Mouse (Mus musculus): ENCODE data around the gene Senp1. TPM values are rescaled to one million over a fixed set of nuclear protein-coding genes. Genes with fewer than 3 reads are reported as not detected.

Senp1 gene
- polyA plus RNA-seq, 1 experiment, result not detected

DNA sequence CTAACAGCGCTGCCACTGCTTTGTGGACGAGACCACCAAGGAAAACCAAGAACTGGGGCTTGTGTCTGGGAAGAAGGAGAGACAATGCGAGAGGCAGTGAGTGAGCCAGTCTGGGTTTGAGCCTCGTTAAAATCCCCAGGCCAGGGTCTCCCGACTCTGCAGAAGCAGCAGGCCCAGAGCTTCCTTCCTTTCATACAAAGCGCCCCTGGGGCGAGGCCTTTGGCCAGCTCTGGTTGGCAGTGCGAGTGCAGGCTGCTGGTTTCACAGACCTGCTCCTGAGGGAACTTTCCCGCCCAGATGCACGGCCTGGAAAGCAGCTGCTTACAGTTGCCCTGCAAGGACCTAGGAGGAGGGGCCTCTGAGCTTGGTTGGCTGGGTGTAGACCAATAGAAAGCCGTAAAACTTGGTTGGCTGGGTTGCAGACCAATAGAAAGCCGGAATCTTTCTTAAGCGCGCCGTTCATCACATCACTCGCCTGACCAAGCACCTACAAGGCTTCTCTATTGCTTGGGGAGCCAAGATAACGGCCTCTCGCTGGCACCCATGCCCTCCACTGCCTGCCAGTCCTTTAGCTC is 100.7 kb downstream of the Senp1 start:
- peak overlapping the region; percentile 36 for H3K4me3 ChIP-seq (ENCODE audit: insufficient read depth, low read depth, low read length)
- peaks cover 31% of the 10 kb centered on the region for H3K4me1 ChIP-seq (ENCODE audit: control insufficient read depth, insufficient read depth, low read length)
- 3% methylated on average over 18 of the region's 18 CpGs for WGBS
- no peak overlapping the region for H3K27ac ChIP-seq (ENCODE audit: insufficient read depth, low read depth, low read length)
- TF ChIP-seq POLR2A (IDR thresholded peaks at IDR 0.05; ENCODE audit: insufficient read depth, low read depth, low read length) (no peak), CTCF (IDR thresholded peaks at IDR 0.05; ENCODE audit: insufficient read depth, low read depth, low read length) (no peak)

DNA sequence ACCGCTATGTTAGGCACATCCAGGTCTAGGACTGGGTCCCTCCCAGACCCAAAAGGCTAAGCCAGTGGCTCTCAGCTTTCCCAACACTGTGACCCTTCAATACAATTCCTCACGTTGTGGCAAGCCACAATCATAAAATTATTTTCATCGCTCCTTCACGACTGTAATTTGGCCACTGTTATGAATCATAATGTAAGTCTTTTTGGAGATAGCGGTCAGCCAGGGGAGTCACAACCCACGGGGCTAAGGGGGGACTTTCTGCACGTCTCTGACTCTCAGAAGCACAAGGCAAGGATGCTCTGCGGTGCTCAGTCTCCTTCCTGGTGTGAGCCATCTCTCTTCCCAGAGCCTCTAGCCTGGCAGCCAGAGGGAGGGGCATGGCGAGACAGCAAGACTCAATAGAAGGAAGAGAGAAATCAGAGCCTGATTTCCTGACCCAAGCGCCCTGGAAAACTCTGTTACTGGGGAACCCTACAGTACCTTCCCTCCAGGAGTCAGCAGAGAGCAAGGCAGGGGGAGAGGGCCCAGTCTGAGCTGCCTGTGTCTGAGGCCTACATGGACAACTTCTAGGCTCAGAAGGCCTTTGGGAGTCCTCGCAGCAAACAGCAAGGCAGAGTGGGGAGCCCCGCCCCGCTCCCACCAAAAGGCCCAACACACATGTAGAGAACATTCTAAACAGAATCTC is 101.4 kb downstream of the Senp1 start:
- TF ChIP-seq POLR2A (IDR thresholded peaks at IDR 0.05; ENCODE audit: insufficient read depth, low read depth, low read length), result no peak
- TF ChIP-seq CTCF (IDR thresholded peaks at IDR 0.05; ENCODE audit: insufficient read depth, low read depth, low read length), result no peak
- Histone ChIP-seq H3K27ac (ENCODE audit: insufficient read depth, low read depth, low read length) (no peak overlapping the region), H3K4me1 (ENCODE audit: control insufficient read depth, insufficient read depth, low read length) (peaks cover 29% of the 10 kb centered on the region), H3K4me3 (ENCODE audit: insufficient read depth, low read depth, low read length) (peak overlapping the region; percentile 36)
- 52% methylated on average over 13 of the region's 13 CpGs for WGBS

DNA sequence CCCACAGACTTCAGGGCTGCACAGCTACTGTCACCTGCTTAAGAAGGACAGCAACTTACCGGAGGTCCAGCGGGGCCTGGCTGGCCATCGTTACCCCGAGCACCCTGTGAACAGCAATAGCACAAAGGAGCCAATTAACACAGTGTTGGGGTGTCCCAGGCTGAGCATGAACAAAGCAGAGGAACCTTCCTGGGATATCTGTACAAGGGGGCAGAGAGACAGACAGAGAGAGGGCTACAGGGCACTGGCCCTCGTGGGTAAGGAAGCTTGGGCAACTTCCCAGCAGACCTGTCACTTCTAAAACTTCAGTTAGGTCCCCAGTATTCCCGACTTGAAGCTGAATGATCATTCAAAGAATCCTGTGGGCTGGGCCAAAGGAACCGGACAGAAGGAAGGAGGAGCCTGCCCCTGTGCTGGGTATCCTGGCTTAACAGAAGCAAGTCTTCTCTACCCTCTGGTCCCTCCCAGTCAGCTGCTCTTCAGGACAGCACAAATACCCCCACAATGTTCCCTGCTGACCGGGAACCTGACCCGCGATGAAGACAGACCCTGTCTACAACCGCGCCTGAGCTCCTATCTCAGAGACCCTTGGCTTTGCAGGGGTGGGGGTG is 102.2 kb downstream of the Senp1 start:
- Histone ChIP-seq H3K4me1 (ENCODE audit: control insufficient read depth, insufficient read depth, low read length) (peaks cover 22% of the 10 kb centered on the region), H3K4me3 (ENCODE audit: insufficient read depth, low read depth, low read length) (no peak overlapping the region), H3K27ac (ENCODE audit: insufficient read depth, low read depth, low read length) (no peak overlapping the region)
- 57% methylated on average over 12 of the region's 12 CpGs for WGBS
- TF ChIP-seq CTCF (IDR thresholded peaks at IDR 0.05; ENCODE audit: insufficient read depth, low read depth, low read length) (no peak), POLR2A (IDR thresholded peaks at IDR 0.05; ENCODE audit: insufficient read depth, low read depth, low read length) (no peak)

DNA sequence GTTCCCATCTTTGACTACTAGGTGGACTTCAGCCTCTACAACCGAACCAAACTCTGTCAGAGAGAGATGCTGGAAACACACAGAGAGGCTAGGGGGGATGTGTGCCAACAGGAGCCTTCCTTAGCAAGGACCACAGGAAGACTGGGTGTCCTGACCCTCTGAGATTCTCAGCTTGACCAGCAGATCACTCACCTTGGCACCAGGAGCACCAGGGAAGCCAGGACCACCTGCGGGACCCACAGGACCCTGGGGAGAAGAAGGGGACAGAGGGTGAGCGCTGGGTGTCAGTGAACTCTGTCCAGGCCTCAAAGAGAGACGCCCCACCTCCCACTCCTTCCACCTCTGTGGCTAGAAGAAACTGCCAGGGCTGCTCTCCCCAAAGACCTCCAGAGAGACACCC is 102.8 kb downstream of the Senp1 start:
- no peak for TF ChIP-seq POLR2A (IDR thresholded peaks at IDR 0.05; ENCODE audit: insufficient read depth, low read depth, low read length)
- no peak for TF ChIP-seq CTCF (IDR thresholded peaks at IDR 0.05; ENCODE audit: insufficient read depth, low read depth, low read length)
- H3K27ac ChIP-seq (ENCODE audit: insufficient read depth, low read depth, low read length), result no peak overlapping the region
- H3K4me3 ChIP-seq (ENCODE audit: insufficient read depth, low read depth, low read length), result no peak overlapping the region
- 61% methylated on average over 4 of the region's 4 CpGs for WGBS
- H3K4me1 ChIP-seq (ENCODE audit: control insufficient read depth, insufficient read depth, low read length), result peaks cover 19% of the 10 kb centered on the region

DNA sequence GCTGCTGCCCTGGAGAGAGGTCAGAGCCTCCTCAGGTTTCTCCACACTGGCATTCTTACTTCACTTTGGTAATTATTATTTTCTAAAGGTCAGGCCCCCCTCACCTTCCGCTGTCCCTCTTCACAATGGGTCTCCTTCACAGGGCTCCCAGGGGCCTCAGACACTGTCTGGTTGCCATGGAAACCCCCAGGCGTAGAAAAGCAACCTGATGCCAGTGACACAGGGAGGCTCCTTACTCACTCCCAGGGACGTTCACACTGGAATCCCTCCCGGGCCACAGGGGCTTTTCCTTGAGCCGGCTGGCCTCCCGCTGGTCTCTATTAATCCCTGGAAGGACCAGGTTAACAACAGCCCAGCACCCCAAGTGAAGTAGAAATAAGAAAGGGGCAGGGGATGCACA is 103.4 kb downstream of the Senp1 start:
- no peak for TF ChIP-seq CTCF (IDR thresholded peaks at IDR 0.05; ENCODE audit: insufficient read depth, low read depth, low read length)
- TF ChIP-seq POLR2A (IDR thresholded peaks at IDR 0.05; ENCODE audit: insufficient read depth, low read depth, low read length), result no peak
- 14% methylated on average over 6 of the region's 6 CpGs for WGBS
- no peak overlapping the region for H3K4me3 ChIP-seq (ENCODE audit: insufficient read depth, low read depth, low read length)
- peaks cover 19% of the 10 kb centered on the region for H3K4me1 ChIP-seq (ENCODE audit: control insufficient read depth, insufficient read depth, low read length)
- no peak overlapping the region for H3K27ac ChIP-seq (ENCODE audit: insufficient read depth, low read depth, low read length)

DNA sequence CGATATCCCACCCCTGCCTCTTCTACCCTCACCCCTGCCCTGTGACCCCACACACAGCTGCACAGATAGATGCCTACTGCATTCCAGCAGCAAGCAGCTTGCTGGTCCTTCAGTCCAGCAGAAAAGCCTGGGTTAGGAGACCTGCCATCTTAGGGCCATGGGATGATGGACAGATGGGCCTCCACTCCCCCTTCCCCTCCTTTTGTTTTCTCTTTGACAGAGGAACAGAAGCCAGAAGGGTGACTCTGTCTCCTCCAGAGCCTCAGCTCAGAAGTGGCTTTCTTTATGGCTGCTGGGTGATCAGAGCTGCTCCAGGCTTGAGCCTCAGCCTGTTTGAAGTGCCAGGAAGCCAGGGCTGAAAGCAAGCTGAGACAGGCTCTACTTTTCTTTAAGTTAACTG is 104.0 kb downstream of the Senp1 start:
- TF ChIP-seq POLR2A (IDR thresholded peaks at IDR 0.05; ENCODE audit: insufficient read depth, low read depth, low read length) (no peak), CTCF (IDR thresholded peaks at IDR 0.05; ENCODE audit: insufficient read depth, low read depth, low read length) (no peak)
- WGBS, result 76% methylated on average over 1 of the region's 1 CpGs

More for the DNA sequence above, 104.0 kb downstream of the Senp1 start:
- no peak overlapping the region for H3K4me3 ChIP-seq (ENCODE audit: insufficient read depth, low read depth, low read length)
- H3K27ac ChIP-seq (ENCODE audit: insufficient read depth, low read depth, low read length), result no peak overlapping the region
- H3K4me1 ChIP-seq (ENCODE audit: control insufficient read depth, insufficient read depth, low read length), result peaks cover 19% of the 10 kb centered on the region

Other genes starting within 250 kb of the Senp1 start
- gene Hdac7, start 249.2 kb downstream of the Senp1 start, polyA plus RNA-seq (2012; ENCODE audit: insufficient read depth, insufficient read length, low replicate concordance, missing spikeins), result 147 TPM in 1 of 2 replicates, not detected in the other
- not detected in 2 replicates for gene Vdr, start 183.1 kb downstream of the Senp1 start, polyA plus RNA-seq (2012; ENCODE audit: insufficient read depth, insufficient read length, low replicate concordance, missing spikeins)
- gene Tmem106c, start 129.5 kb downstream of the Senp1 start, polyA plus RNA-seq (2012; ENCODE audit: insufficient read depth, insufficient read length, low replicate concordance, missing spikeins), result not detected in 2 replicates
- gene Col2a1, start 89.0 kb downstream of the Senp1 start, polyA plus RNA-seq (2012; ENCODE audit: insufficient read depth, insufficient read length, low replicate concordance, missing spikeins), result not detected in 2 replicates
- gene Pfkm, start 1.2 kb downstream of the Senp1 start, polyA plus RNA-seq (2012; ENCODE audit: insufficient read depth, insufficient read length, low replicate concordance, missing spikeins), result 219 TPM in 1 of 2 replicates, not detected in the other
- not detected in 2 replicates for gene Asb8, start 71.9 kb upstream of the Senp1 start, polyA plus RNA-seq (2012; ENCODE audit: insufficient read depth, insufficient read length, low replicate concordance, missing spikeins)
- not detected in 2 replicates for gene Ccdc184, start 73.4 kb upstream of the Senp1 start, polyA plus RNA-seq (2012; ENCODE audit: insufficient read depth, insufficient read length, low replicate concordance, missing spikeins)
- gene Olfr288, start 101.8 kb upstream of the Senp1 start, polyA plus RNA-seq (2012; ENCODE audit: insufficient read depth, insufficient read length, low replicate concordance, missing spikeins), result not detected in 2 replicates
- gene Gm44579, start 127.2 kb upstream of the Senp1 start, polyA plus RNA-seq (2012; ENCODE audit: insufficient read depth, insufficient read length, low replicate concordance, missing spikeins), result not detected in 2 replicates
- gene Olfr287, start 127.3 kb upstream of the Senp1 start, polyA plus RNA-seq (2012; ENCODE audit: insufficient read depth, insufficient read length, low replicate concordance, missing spikeins), result not detected in 2 replicates
- gene Olfr286, start 140.7 kb upstream of the Senp1 start, polyA plus RNA-seq (2012; ENCODE audit: insufficient read depth, insufficient read length, low replicate concordance, missing spikeins), result not detected in 2 replicates
- not detected in 2 replicates for gene H1fnt, start 163.5 kb upstream of the Senp1 start, polyA plus RNA-seq (2012; ENCODE audit: insufficient read depth, insufficient read length, low replicate concordance, missing spikeins)
- gene Zfp641, start 202.4 kb upstream of the Senp1 start, polyA plus RNA-seq (2012; ENCODE audit: insufficient read depth, insufficient read length, low replicate concordance, missing spikeins), result not detected in 2 replicates
- gene Olfr285, start 223.6 kb upstream of the Senp1 start, polyA plus RNA-seq (2012; ENCODE audit: insufficient read depth, insufficient read length, low replicate concordance, missing spikeins), result not detected in 2 replicates
- gene Olfr284, start 247.2 kb upstream of the Senp1 start, polyA plus RNA-seq (2012; ENCODE audit: insufficient read depth, insufficient read length, low replicate concordance, missing spikeins), result not detected in 2 replicates